Mouse (Mus musculus) inflammation-experienced regulatory T-cells, adult 6 months (primary cell): ENCODE measurements around the gene Cdiptos. TPM values are rescaled to one million over a fixed set of nuclear protein-coding genes. Genes with fewer than 3 reads are reported as not detected.
A peak's percentile ranks its signal among the peaks of the same experiment; 100 is the strongest.

Experiments used
- ATAC-seq: one replicate; pipeline ENCODE4 v1.8.0; 2017
- polyA plus RNA-seq, 3 experiments: library from polyadenylated mRNA; unstranded; fragments of 100-300 nt; shearing (Covaris generic); gene quantifications; one replicate each; pipeline ENCODE4 v1.2.1; 2017

The Cdiptos gene
- polyA plus RNA-seq, 3 experiments from 2014 or later, result 0.91 to 1.8 (median 1.3) TPM

- no peak for ATAC-seq
These were observed 37.5 kb upstream of the Cdiptos start for GRCm38 (mm10) chr7:127013385-127013784.

GRCm38 (mm10) chr7:127012845-127013244 is 36.9 kb upstream of the Cdiptos start:
- no peak for ATAC-seq

- ATAC-seq, result no peak
These were observed 36.5 kb upstream of the Cdiptos start for GRCm38 (mm10) chr7:127012374-127012773.

- ATAC-seq, result no peak
These were observed 35.8 kb upstream of the Cdiptos start for GRCm38 (mm10) chr7:127011717-127012116.

- ATAC-seq, result no peak
These were observed 35.2 kb upstream of the Cdiptos start for GRCm38 (mm10) chr7:127011051-127011450.

- no peak for ATAC-seq
These were observed 33.6 kb upstream of the Cdiptos start for GRCm38 (mm10) chr7:127009307-127010085.

- no peak for ATAC-seq
These were observed 32.5 kb upstream of the Cdiptos start for GRCm38 (mm10) chr7:127008239-127009019.

- ATAC-seq, result no peak
These were observed 31.6 kb upstream of the Cdiptos start for GRCm38 (mm10) chr7:127007313-127008024.

GRCm38 (mm10) chr7:127004122-127004875 is 28.4 kb upstream of the Cdiptos start:
- no peak for ATAC-seq

GRCm38 (mm10) chr7:127003620-127004019 is 27.7 kb upstream of the Cdiptos start:
- ATAC-seq, result no peak

- ATAC-seq, result peak; percentile 82
These were observed 23.7 kb upstream of the Cdiptos start for GRCm38 (mm10) chr7:126999568-126999967.

GRCm38 (mm10) chr7:126996449-126996848 is 20.6 kb upstream of the Cdiptos start:
- no peak for ATAC-seq

GRCm38 (mm10) chr7:126988816-126989215 is 12.9 kb upstream of the Cdiptos start:
- no peak for ATAC-seq

- ATAC-seq, result no peak
These were observed 10.4 kb upstream of the Cdiptos start for GRCm38 (mm10) chr7:126986319-126986718.

- ATAC-seq, result no peak
These were observed 9.0 kb upstream of the Cdiptos start for GRCm38 (mm10) chr7:126984667-126985444.

GRCm38 (mm10) chr7:126983113-126983512 is 7.2 kb upstream of the Cdiptos start:
- no peak for ATAC-seq

- no peak for ATAC-seq
These were observed 6.2 kb upstream of the Cdiptos start for GRCm38 (mm10) chr7:126982054-126982453.

GRCm38 (mm10) chr7:126981601-126982000 is 5.7 kb upstream of the Cdiptos start:
- no peak for ATAC-seq

- no peak for ATAC-seq
These were observed 2.9 kb upstream of the Cdiptos start for GRCm38 (mm10) chr7:126978841-126979240.

- no peak for ATAC-seq
These were observed 1.1 kb upstream of the Cdiptos start for GRCm38 (mm10) chr7:126976878-126977459.

- no peak for ATAC-seq
These were observed 177 bp downstream of the Cdiptos start, which contains the start of gene Cdipt for GRCm38 (mm10) chr7:126975893-126975949. Gene Cdipt (plus strand): TSS chr7:126975914.

- no peak for ATAC-seq
These were observed 405 bp downstream of the Cdiptos start for GRCm38 (mm10) chr7:126975493-126975892.
